Mouse (Mus musculus) thymus, postnatal 4 days (tissue): ENCODE data around the gene Inpp4a.

Experiments used
- DNase-seq: peaks from one replicate; pipeline ENCODE4 v3.0.0; 2021

Gene Inpp4a

DNA sequence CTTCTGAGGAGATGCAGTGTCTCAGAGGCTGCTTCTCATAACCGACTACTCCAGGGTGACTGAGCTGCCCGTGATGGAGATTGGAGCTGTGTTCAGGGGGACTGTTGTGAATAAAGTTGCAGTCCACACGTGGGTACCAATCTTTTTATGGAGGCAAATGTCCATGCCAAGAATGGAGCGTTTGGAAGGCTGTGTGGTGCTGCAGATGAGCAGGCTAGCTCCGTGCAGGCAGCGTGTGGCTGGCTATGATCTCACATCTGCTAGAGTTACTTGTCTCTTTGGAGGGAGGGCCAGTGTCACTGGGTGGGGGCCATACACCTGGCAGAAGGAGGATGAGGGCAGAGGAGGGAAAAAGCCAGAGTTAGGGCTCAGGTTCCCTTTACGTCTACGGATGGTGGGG is 59.0 kb downstream of the Inpp4a start:
- no peak for DNase-seq

DNA sequence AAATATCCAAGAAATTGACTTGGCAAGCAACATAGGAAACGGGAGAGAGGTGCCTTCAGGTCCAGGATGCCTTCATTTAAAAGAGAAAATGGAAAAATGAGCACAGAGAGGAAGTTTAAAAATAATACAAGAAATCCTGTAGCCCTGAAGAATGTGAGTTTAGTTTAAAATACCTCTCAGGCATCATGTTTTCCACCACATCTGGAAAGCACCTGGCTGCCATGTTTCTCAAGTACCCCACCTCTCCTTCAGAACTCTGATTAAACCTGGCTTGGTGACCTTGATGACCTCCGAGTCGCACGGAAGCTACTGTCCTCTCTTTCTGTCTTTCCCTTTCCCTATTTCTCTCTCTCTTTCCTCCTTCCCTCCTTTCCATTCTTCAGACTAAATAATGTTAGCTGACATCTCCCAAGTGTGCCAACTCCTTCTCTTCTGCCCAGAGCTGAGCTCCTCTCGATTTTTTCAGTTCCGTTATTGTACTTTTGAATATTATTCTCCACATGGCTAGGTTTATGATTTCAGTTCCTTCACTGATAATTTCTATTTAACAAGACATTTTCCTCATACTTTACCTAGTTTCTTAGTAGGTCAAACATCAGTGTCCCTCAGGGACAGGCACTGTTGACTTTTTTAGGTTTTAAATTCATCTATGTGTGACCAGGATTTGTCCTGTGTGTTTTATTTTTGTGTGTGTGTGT is 59.9 kb downstream of the Inpp4a start:
- no peak for DNase-seq

DNA sequence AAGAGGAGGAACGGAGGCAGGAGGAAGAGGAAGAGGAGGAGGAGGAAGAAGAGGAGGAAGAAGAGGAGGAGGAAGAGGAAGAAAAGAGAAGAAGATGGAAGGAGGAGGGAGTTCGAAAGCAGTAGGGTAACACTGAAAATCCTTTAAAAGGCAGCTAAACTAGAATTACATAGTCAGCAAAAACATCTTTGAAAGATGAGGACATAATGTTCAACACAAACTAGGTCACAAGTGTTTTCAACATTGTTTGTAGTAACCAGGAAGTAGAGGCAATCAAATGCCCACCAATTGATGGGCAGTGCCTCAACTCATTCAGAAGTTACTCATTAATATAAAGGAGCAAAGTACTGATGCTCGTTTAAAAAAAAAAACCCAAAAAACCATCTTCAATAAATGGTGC is 61.1 kb downstream of the Inpp4a start:
- DNase-seq, result no peak

DNA sequence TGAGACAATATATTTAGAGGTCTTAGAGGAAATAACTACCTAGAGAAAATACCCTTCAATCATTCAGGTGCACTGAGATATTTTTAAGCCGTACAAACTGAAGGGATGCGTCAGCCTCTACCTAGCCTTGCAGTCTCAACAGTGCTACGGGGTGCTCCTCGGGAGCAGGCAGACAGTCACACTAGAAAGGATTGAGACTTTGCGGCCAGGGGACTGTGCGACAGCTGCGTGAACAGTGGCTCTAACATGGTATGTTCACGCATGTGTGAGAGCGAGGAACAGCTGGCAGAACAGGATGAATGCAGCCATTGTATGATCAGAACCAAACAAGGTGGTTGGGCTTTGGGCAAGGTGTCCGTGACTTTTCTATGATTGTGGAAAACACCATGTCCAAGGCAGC is 63.1 kb downstream of the Inpp4a start:
- DNase-seq, result no peak

DNA sequence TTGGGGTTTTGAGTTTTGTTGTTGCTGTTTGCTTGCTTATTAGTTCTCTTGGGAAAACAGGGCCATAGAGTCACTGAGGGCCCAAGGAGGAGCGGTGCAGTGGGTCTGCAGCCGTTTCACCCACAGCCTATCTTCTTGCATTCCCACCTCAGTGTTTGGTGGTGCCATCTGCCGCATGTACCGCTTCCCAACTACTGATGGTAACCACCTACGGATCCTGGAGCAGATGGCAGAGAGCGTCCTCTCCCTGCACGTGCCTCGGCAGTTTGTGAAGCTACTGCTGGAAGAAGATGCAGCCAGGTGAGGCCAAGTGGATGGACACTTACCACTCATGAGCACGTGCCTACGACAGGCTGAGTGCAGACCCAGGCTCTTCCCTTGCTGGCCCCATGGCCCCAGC is 68.5 kb downstream of the Inpp4a start:
- no peak for DNase-seq

DNA sequence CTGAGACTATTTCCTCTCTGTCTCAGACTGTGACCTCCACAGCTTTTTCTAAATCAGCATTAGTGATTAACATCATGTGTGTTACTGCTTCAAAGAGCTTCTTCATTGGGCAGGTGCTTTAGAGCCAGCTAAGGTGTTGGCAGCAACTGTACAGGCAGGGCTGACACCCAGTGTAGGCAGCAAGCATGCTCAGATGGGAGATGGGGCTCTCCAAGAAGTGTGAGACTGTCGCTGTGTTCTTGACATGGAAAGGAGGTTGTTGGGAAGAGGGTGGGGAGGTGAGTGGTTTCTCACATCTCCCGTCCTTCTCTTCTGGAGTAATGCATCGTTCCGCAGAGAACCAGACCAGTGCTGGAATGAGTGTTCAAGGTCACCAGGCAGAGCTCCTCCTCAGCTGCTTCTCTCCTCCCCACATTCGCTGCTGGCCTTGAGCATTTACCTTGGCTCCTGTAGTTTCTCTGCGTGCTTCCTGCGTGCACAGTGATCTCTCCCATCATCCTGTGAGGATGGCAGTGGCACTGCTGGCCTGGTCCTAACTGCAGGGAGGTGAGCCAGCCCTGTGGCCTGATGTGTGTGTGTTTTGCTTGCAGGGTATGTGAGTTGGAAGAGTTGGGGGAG is 69.2 kb downstream of the Inpp4a start:
- DNase-seq, result no peak

DNA sequence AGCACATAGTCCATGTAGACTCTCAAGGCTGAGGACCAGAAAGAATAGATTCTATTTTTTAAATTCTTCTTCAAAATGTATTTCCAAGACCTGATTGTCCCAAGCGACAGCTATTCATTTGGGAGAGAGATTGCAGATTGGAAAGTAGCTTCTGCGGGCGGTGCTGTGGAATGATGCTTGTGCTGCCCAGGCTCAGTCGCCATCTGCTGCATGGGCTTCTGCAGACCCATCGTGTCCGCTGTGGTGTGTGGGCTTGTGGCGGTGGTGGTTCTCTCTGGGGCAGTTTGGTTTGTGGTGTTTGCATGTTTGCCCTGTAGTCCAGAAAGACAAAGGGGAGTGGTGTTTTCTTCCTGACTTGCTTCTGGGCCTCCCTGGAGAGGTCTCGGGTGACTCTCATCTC is 76.5 kb downstream of the Inpp4a start:
- no peak for DNase-seq

DNA sequence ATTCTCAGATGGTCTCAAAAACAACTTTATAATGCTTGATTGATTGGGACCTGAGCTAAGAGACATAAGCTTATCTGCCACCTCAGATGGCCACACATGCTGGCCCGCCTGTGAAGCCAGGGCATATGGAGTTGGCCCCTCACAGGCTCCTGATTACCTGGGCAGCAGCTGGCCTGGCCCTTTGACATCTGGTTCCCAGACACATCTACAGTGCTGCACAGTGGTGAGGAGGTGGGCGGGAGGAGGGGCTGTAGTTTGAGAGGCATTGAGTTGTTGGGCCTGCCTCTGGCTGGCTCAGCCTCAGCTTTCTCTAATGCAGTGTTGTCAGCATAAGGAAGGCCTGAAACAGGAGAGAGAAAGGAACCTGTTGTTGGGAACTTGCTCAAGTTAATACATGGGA is 77.1 kb downstream of the Inpp4a start:
- DNase-seq, result no peak

DNA sequence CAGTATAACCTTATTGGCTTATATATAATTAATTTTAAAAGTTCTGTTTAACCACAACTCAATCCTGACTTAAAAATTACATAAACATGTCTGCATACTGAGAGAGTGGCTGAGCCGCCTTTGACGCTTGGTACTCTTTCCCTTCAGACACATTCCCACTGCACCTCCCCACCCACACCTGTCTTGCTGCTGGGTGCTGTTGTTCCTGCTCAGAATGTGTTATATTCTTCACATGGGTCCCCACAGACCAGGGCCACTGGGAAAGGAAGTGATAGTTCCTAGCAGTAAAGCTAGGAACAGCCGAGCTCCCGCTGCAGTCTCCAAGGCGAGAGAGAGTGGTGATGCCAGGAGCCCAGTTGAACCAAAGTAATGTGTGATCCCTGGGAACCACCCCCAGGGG is 78.4 kb downstream of the Inpp4a start:
- DNase-seq, result no peak

DNA sequence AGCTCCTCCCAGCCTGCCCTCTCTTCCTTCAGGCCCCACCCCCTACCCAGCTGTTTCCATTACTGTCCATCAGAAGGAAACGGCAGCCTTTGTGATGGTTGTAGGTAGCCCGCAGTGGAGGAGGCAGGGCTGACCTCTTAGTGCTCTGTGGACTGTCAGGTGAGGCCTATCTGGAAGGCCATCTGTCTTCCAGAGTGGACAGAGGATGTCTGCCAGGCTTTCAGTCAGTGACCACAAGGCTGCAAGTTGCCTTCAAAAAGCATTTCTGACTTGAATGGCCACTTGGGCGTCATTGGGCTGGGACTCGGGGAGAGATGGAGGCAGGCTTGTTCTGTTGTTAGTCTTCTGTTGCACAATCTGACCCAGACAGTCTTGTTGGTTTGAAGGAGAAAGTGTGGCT is 79.9 kb downstream of the Inpp4a start:
- DNase-seq, result no peak

DNA sequence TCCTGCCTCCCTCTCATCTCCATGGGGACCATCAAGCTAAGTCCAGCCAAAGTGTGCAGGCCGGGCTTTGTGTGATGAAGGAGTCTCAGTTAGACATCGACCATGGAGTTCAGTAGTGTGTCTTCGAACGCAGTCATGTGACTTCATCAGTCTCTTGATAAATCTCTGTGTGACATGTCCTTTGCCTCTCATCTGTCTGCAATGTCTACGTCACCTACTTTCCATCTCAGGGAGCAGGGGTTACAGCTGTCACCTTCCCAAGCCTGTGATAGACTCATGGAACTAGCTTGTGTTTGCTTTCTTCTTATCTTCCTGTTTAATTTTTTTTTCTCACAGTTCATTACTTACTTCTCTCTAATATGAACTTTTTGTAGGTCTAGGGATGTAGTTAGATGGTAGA is 81.2 kb downstream of the Inpp4a start:
- DNase-seq, result no peak

DNA sequence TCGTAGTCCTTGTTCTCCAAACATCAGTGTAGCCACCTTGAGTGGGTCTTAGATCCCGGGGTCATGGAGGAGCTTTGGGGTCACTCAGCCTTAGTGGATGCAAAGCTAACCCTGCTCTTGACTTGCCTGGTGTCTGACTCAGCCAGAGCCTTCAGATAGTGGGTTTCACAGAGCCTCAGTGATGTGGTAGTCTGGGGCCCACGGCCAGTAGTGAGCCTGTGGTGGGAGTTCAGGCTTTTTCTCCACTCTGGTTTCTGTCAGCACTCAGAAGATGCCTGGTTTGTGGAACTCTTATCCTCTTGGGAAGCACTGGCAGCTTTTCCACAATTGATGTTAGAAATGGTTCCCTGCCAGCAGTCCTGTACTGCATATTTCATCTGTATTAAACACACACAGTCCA is 84.6 kb downstream of the Inpp4a start:
- no peak for DNase-seq

DNA sequence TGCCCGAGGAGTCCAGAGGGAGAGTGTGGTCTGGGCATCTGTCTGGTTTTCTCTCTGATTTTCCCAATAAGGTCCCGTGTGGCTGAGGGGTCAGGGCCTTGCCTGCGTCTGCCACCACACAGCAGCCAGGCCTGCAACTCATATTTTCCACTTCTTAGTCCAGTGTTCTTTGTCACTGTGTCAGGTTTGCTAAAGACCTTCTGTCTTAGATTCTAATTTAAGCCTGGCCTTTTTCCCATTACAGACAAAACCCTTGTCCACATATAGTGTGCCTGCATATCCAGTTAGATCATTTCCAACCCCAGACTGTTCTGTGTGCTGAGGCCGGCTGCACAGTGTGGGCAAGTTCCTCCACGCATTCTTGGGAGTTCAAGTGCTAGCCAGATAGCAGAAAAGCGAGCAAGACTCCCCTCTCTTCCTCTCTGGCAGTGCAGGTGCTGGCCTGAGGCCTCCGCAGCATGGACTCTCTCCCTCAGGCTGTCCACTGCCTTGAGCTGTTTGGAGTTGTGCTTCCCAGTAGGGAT is 86.8 kb downstream of the Inpp4a start:
- no peak for DNase-seq

DNA sequence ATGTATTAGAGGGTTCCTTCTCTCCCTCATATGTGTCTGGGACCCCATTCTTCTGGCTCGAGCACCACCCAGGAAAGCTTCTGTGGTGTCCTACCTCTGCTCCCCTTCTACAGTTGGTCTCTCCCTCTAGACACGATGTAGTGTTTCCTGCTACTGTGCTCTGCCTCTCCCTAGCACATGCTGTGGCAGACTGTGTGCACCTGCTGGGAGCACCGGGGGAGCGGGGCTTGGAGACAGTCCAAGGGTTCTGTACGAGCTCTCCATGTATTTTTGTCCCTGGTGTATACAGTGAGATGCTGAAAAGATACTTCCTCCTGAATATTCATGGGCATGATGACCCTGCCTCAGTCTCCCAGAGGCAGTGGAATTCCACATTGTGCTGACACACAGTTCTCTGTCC is 93.5 kb downstream of the Inpp4a start:
- no peak for DNase-seq

DNA sequence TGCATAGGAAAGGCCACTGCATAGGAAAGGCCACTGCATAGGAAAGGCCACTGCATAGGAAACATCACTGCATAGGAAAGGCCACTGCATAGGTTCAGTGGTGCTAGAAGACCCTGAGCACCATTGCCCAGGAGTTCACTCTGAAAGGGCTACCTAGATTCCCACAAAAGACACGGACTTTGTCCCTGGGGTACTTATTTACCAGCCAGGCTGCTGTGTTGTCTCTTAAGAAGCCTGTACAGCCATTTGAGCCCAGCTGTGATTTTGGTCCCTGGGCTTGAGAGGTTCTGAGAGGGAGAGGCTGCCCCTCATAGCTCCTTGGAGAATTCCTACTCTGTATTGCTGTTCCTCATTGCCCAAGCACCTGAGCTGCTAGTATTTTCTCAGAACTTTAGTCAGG is 96.8 kb downstream of the Inpp4a start:
- no peak for DNase-seq

DNA sequence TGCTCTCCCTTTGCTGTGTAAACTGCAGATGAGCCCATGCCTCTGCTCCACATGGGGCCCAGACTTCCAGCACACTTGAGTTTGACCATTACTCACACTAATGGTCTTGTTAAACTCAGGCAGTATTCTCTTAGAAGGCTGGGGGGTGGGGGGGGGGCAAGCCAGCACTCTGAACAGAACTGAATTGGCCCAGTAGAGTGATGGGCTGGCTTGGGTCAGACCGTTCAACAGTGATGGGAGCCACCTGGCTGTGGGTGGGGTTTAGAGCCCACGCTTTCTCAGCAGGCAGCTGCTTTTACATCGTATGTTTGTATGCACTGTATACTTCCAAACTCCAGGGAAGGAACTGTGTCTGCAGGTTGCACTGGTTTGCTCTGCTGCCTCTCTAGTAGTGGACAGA is 99.3 kb downstream of the Inpp4a start:
- no peak for DNase-seq

DNA sequence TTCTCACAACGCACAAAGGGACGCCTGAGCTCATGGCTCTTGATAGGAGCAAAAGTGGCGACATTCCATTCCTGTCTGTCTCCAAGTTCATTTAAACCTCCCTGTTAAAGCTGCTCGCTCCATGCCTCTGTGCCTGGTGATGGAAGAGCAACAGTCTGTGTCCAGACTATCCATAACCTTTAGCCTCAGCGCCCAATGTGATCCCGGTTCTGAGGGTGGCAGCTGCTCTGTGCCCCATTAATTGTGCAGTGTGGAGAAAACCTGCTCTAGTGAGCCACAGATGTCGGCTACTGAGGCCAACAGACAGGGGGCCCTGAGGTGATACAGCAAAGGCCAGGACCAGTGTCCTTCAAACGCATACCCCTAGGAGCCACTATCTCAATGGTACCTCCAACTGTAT is 100.1 kb downstream of the Inpp4a start:
- DNase-seq, result no peak

DNA sequence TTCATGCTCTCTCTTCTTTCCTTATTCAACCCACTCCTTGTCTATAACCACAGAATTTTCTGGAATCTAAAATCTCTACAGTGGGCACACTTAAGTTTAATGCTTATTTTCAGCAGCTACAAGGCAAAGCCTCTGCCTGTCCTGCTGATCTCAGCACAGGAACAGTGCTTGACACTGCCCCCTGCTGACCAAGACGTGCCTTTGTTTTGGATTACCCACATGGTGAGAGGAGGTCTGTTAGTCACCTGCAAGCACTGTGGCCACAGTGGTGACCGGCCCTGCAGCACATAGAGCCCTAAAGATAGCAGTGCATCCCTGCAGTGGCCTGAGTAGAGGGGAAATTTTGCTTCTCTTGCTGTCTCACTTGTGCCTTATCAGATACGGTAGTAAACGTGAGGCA is 102.0 kb downstream of the Inpp4a start:
- peak; percentile 79 for DNase-seq

DNA sequence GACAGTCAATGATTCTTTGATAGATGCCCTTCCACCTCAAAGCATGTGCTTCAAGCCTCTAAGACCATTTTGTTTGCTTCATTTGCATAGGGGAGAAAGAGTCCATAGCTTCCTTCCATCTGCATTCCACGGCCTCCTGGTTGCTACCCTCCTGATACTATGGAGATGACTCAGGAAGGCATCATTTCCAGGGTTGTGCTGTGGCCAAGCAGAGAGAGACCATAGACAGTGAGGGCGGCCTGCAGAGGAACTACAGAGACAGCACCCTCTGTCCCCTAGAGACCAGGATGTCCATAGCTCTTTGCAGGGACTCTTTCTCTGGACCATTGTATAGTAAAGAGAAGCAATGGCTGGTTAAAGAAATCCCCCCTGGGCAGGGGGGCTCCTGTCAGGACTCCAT is 105.5 kb downstream of the Inpp4a start:
- no peak for DNase-seq

DNA sequence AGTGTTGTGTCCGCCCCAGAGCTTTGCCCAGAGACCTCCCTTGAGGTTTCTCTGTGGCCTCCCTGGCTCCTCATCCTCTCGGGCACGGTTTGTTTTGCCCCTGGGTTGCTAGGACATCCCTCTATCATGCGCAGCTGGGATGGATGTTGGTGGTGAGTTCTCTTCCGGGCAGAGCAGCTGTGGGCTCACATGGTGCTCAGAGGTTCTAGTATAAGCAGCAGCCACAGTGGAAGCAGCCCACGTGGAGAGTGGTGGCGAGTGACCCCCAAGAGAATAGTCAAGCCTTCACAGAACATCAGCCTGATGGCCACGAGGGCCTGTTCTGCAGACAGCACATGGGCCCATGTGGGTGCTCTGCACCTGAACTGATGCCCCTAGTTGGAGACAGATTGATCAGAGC is 107.6 kb downstream of the Inpp4a start:
- no peak for DNase-seq

DNA sequence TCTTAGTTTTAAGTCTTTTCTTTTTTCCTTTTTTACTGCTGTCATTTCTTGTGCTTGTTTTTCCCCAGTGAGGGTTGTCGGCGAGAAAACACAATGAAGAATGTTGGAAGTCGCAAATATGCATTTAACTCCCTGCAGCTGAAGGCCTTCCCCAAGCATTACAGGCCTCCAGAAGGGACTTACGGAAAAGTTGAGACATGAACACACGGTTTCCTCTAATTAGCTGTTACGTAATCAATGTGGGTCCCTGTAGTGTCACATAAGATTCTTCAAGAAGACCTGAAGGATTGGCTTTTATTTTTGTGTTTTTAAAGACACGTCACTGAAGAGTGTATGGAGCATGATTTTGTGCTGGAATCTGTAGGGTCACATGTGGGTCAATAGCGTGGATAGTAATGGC is 108.4 kb downstream of the Inpp4a start:
- DNase-seq, result no peak

DNA sequence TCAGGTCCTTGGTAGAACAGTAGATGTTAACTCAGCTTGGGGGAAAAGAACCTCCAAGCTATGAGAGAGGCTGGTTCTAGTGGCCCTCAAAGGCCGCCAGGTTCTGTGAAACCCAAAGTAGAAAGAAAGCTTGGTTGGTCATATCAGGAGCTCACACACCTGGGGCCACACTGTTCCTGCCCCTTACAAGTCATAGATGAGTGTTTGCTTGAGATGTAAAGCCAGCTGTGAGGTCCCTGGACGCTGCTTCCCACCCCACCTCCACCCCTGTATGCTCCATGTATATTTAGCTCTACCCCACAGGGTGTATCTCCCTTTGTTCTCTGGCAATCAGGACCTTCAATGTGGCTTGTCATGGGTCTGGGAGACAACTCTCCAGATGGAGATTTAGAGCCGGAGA is 109.0 kb downstream of the Inpp4a start:
- DNase-seq, result no peak

DNA sequence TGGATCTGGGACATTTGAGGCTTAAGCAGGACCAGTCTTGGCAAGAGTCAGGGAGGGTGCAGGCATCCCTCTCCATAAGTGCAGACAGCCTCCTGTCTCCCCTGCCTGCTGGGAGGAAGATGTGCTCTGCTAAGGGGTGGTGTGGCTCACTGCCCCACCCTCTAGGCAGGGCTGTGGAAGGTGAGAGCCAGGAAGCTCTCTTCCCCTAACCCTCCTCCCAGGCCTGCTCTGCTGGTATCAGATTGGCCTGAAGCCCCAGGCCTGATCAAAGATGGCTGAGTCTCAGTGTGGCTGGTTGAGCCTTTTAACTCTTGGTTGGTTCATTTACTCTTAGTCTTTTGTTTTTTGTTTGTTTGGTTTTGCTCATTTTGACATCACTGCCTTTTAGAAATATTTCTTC is 110.0 kb downstream of the Inpp4a start:
- no peak for DNase-seq

DNA sequence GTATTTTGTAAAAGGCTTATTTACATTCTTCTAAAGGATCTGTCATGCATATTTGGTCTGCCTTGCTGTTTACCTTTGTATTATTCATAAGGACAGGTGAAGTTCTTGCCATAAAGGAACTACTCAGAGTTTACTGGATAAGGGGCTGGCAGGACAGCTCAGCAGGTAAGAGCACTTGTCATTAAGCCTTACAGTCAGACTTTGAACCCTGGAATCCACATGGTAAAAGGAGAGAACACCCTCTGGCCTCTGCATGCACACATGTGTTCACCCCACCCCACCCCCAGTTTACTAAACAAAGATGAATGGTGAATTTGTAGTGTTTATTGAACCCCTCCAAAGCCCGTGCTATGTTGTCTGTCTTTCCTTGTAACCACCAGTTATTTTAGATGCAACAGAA is 115.7 kb downstream of the Inpp4a start:
- DNase-seq, result no peak

DNA sequence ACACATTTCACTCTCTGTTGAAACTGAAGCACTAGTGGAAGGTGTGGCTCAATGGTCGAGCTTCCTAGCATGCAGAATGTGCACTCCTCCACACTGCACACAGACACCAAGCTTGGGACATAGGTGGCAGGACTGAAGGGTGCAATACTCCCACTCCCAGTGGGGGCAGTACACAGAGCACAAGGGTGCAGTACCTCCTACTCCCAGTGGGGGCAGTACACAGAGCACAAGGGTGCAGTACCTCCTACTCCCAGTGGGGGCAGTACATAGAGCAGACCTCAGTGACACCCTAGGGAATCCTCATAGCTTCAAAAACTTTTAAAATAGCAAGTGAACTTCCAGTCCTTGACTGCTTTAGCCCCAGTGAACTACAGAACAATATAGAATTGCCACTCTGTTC is 119.8 kb downstream of the Inpp4a start:
- DNase-seq, result peak; percentile 77
